Mouse (Mus musculus): ENCODE measurements around the gene Spata13.

The Spata13 gene

GRCm38 (mm10) chr14:60743681-60744080, 109.9 kb downstream of the Spata13 start:
- in situ Hi-C loops (cut with MboI, MseI), result loop anchor here (25.0 kb wide), 1 partner anchor 944 kb away; no protein-coding TSS in a partner anchor

- in situ Hi-C loops (cut with MboI, MseI), result loop anchor here (25.0 kb wide), 1 partner anchor 942 kb away; no protein-coding TSS in a partner anchor
These were observed 111.4 kb downstream of the Spata13 start for GRCm38 (mm10) chr14:60745201-60745600.

- in situ Hi-C loops (cut with MboI, MseI), result loop anchor here (25.0 kb wide), 1 partner anchor 941 kb away; no protein-coding TSS in a partner anchor
These were observed 112.3 kb downstream of the Spata13 start for GRCm38 (mm10) chr14:60746141-60746540.

GRCm38 (mm10) chr14:60747154-60747870, 113.5 kb downstream of the Spata13 start:
- in situ Hi-C loops (cut with MboI, MseI), result loop anchor here (25.0 kb wide), 1 partner anchor 940 kb away; no protein-coding TSS in a partner anchor

GRCm38 (mm10) chr14:60749880-60750279, 116.1 kb downstream of the Spata13 start:
- in situ Hi-C loops (cut with MboI, MseI), result loop anchor here (5.0 to 25.0 kb wide), 2 partner anchors 38 to 937 kb away; no protein-coding TSS in a partner anchor

- in situ Hi-C loops (cut with MboI, MseI), result loop anchor here (5.0 kb wide), 1 partner anchor 39 kb away; no protein-coding TSS in a partner anchor
These were observed 117.8 kb downstream of the Spata13 start for GRCm38 (mm10) chr14:60751581-60751980.

GRCm38 (mm10) chr14:60752892-60753800, 119.3 kb downstream of the Spata13 start:
- in situ Hi-C loops (cut with MboI, MseI), result loop anchor here (5.0 kb wide), 1 partner anchor 41 kb away; no protein-coding TSS in a partner anchor

- in situ Hi-C loops (cut with MboI, MseI), result loop anchor here (5.0 kb wide), 1 partner anchor 41 kb away; no protein-coding TSS in a partner anchor
These were observed 120.0 kb downstream of the Spata13 start for GRCm38 (mm10) chr14:60753801-60754126.

- in situ Hi-C loops (cut with MboI, MseI), result loop anchor here (5.0 kb wide), 1 partner anchor 42 kb away; no protein-coding TSS in a partner anchor
These were observed 120.9 kb downstream of the Spata13 start for GRCm38 (mm10) chr14:60754656-60755055.

- in situ Hi-C loops (cut with MboI, MseI), result no loop called here
These were observed 122.5 kb downstream of the Spata13 start for GRCm38 (mm10) chr14:60756271-60756670.

- in situ Hi-C loops (cut with MboI, MseI), result no loop called here
These were observed 123.5 kb downstream of the Spata13 start for GRCm38 (mm10) chr14:60757265-60757664.

- in situ Hi-C loops (cut with MboI, MseI), result no loop called here
These were observed 123.9 kb downstream of the Spata13 start for GRCm38 (mm10) chr14:60757722-60758121.

GRCm38 (mm10) chr14:60759097-60759496, 125.3 kb downstream of the Spata13 start:
- in situ Hi-C loops (cut with MboI, MseI), result no loop called here

GRCm38 (mm10) chr14:60761801-60762200, 128.0 kb downstream of the Spata13 start:
- in situ Hi-C loops (cut with MboI, MseI), result no loop called here

- in situ Hi-C loops (cut with MboI, MseI), result no loop called here
These were observed 129.0 kb downstream of the Spata13 start for GRCm38 (mm10) chr14:60762754-60763153.

GRCm38 (mm10) chr14:60763746-60764145, 129.9 kb downstream of the Spata13 start:
- in situ Hi-C loops (cut with MboI, MseI), result no loop called here

GRCm38 (mm10) chr14:60764526-60764925, 130.7 kb downstream of the Spata13 start:
- in situ Hi-C loops (cut with MboI, MseI), result no loop called here

- in situ Hi-C loops (cut with MboI, MseI), result no loop called here
These were observed 131.2 kb downstream of the Spata13 start for GRCm38 (mm10) chr14:60765025-60765424.

- in situ Hi-C loops (cut with MboI, MseI), result no loop called here
These were observed 134.1 kb downstream of the Spata13 start, which contains the start of gene C1qtnf9 for GRCm38 (mm10) chr14:60767884-60768283. Gene C1qtnf9, plus strand, starts transcription at chr14:60768134.

GRCm38 (mm10) chr14:60769340-60769739, 135.5 kb downstream of the Spata13 start:
- in situ Hi-C loops (cut with MboI, MseI), result no loop called here

- in situ Hi-C loops (cut with MboI, MseI), result no loop called here
These were observed 136.8 kb downstream of the Spata13 start for GRCm38 (mm10) chr14:60770594-60770993.

- in situ Hi-C loops (cut with MboI, MseI), result no loop called here
These were observed 137.3 kb downstream of the Spata13 start for GRCm38 (mm10) chr14:60771057-60771456.

Measured in T-helper 1 cell (primary cell).